Mouse (Mus musculus): ENCODE measurements around the gene Fcgr3. TPM values are rescaled to one million over a fixed set of nuclear protein-coding genes. Genes with fewer than 3 reads are reported as not detected.
"Not testable (repeated sequence)": the region's sequence is repeated elsewhere in the genome, so short reads cannot be mapped to it uniquely, and the experiment has no call there.

Gene Fcgr3
- polyA plus RNA-seq, 1 experiment from 2014 or later: 13.9 TPM

GRCm38 (mm10) chr1:171089891-171090290 is 25.2 kb upstream of the Fcgr3 start:
- Histone ChIP-seq H3K4me3 (ENCODE audit: low read depth, low read length) (no peak overlapping the region), H3K9me3 (ENCODE audit: control insufficient read depth) (no peaks in the 10 kb centered on the region), H3K4me2 (replicated peaks; ENCODE audit: low read depth) (no peak overlapping the region), H3K4me1 (replicated peaks; ENCODE audit: control insufficient read depth, insufficient read depth, low read length) (no peaks in the 10 kb centered on the region), H3K9ac (ENCODE audit: low read depth, low read length) (no peak overlapping the region), H3K36me3 (ENCODE audit: control insufficient read depth, insufficient read depth) (no peaks in the 10 kb centered on the region), H3K27ac (ENCODE audit: low read depth, low read length) (no peak overlapping the region), H3K27me3 (replicated peaks; ENCODE audit: control insufficient read depth, insufficient read depth, low read length) (peaks cover 5% of the 10 kb centered on the region; the same call in 1 of the 2 replicates)
- no peak for TF ChIP-seq CTCF (IDR thresholded peaks at IDR 0.05; ENCODE audit: low read depth)
- no peak for ATAC-seq
- 92% methylated on average over 1 of the region's 1 CpGs for WGBS

GRCm38 (mm10) chr1:171088237-171088869 is 23.6 kb upstream of the Fcgr3 start:
- H3K4me3 ChIP-seq (ENCODE audit: low read depth, low read length); H3K9me3 ChIP-seq (ENCODE audit: control insufficient read depth); H3K27me3 ChIP-seq (replicated peaks; ENCODE audit: control insufficient read depth, insufficient read depth, low read length); H3K36me3 ChIP-seq (ENCODE audit: control insufficient read depth, insufficient read depth); H3K4me1 ChIP-seq (replicated peaks; ENCODE audit: control insufficient read depth, insufficient read depth, low read length); H3K27ac ChIP-seq (ENCODE audit: low read depth, low read length); H3K9ac ChIP-seq (ENCODE audit: low read depth, low read length); ATAC-seq: not testable (repeated sequence)
- peak overlapping the region; percentile 21; the same call in 1 of the 2 replicates for H3K4me2 ChIP-seq (replicated peaks; ENCODE audit: low read depth)
- 3% methylated on average over 10 of the region's 10 CpGs for WGBS

GRCm38 (mm10) chr1:171085718-171086117 is 21.0 kb upstream of the Fcgr3 start:
- Histone ChIP-seq H3K36me3 (ENCODE audit: control insufficient read depth, insufficient read depth) (no peaks in the 10 kb centered on the region), H3K9me3 (ENCODE audit: control insufficient read depth) (no peaks in the 10 kb centered on the region), H3K27me3 (replicated peaks; ENCODE audit: control insufficient read depth, insufficient read depth, low read length) (peaks cover 7% of the 10 kb centered on the region; the same call in 1 of the 2 replicates), H3K4me1 (replicated peaks; ENCODE audit: control insufficient read depth, insufficient read depth, low read length) (no peaks in the 10 kb centered on the region), H3K9ac (ENCODE audit: low read depth, low read length) (no peak overlapping the region), H3K27ac (ENCODE audit: low read depth, low read length) (no peak overlapping the region), H3K4me3 (ENCODE audit: low read depth, low read length) (peak overlapping the region; percentile 36), H3K4me2 (replicated peaks; ENCODE audit: low read depth) (peak overlapping the region; percentile 65)
- no peak for TF ChIP-seq CTCF (IDR thresholded peaks at IDR 0.05; ENCODE audit: low read depth)
- 1% methylated on average over 26 of the region's 26 CpGs for WGBS
- no peak for ATAC-seq

- H3K27me3 ChIP-seq (replicated peaks; ENCODE audit: control insufficient read depth, insufficient read depth, low read length): peaks cover 11% of the 10 kb centered on the region; the same call in 1 of the 2 replicates
- H3K4me3 ChIP-seq (ENCODE audit: low read depth, low read length); H3K36me3 ChIP-seq (ENCODE audit: control insufficient read depth, insufficient read depth); H3K4me1 ChIP-seq (replicated peaks; ENCODE audit: control insufficient read depth, insufficient read depth, low read length); H3K9ac ChIP-seq (ENCODE audit: low read depth, low read length); H3K9me3 ChIP-seq (ENCODE audit: control insufficient read depth); H3K4me2 ChIP-seq (replicated peaks; ENCODE audit: low read depth); H3K27ac ChIP-seq (ENCODE audit: low read depth, low read length): not testable (repeated sequence)
- ATAC-seq: peak; percentile 1; the same call in 1 of the 2 replicates
- WGBS: 35% methylated on average over 9 of the region's 17 CpGs
Observed at GRCm38 (mm10) chr1:171081512-171082231, 16.9 kb upstream of the Fcgr3 start.

GRCm38 (mm10) chr1:171079825-171080224 is 15.1 kb upstream of the Fcgr3 start:
- WGBS: no CpG with 5 or more reads among the region's 43 CpGs
- not testable (repeated sequence) for H3K27ac ChIP-seq (ENCODE audit: low read depth, low read length); H3K27me3 ChIP-seq (replicated peaks; ENCODE audit: control insufficient read depth, insufficient read depth, low read length); H3K4me1 ChIP-seq (replicated peaks; ENCODE audit: control insufficient read depth, insufficient read depth, low read length); H3K36me3 ChIP-seq (ENCODE audit: control insufficient read depth, insufficient read depth); H3K9ac ChIP-seq (ENCODE audit: low read depth, low read length); H3K4me2 ChIP-seq (replicated peaks; ENCODE audit: low read depth); H3K4me3 ChIP-seq (ENCODE audit: low read depth, low read length); H3K9me3 ChIP-seq (ENCODE audit: control insufficient read depth)
- peak; percentile 52 for ATAC-seq

- H3K27me3 ChIP-seq (replicated peaks; ENCODE audit: control insufficient read depth, insufficient read depth, low read length); H3K4me2 ChIP-seq (replicated peaks; ENCODE audit: low read depth); H3K9me3 ChIP-seq (ENCODE audit: control insufficient read depth); H3K4me3 ChIP-seq (ENCODE audit: low read depth, low read length); H3K9ac ChIP-seq (ENCODE audit: low read depth, low read length); H3K27ac ChIP-seq (ENCODE audit: low read depth, low read length); H3K4me1 ChIP-seq (replicated peaks; ENCODE audit: control insufficient read depth, insufficient read depth, low read length); H3K36me3 ChIP-seq (ENCODE audit: control insufficient read depth, insufficient read depth): not testable (repeated sequence)
- ATAC-seq: peak; percentile 66
- WGBS: no CpG with 5 or more reads among the region's 35 CpGs
Observed at GRCm38 (mm10) chr1:171079345-171079744, 14.6 kb upstream of the Fcgr3 start.

GRCm38 (mm10) chr1:171078419-171078818 is 13.7 kb upstream of the Fcgr3 start:
- not testable (repeated sequence) for H3K9ac ChIP-seq (ENCODE audit: low read depth, low read length); H3K36me3 ChIP-seq (ENCODE audit: control insufficient read depth, insufficient read depth); H3K4me3 ChIP-seq (ENCODE audit: low read depth, low read length); H3K27ac ChIP-seq (ENCODE audit: low read depth, low read length); H3K4me1 ChIP-seq (replicated peaks; ENCODE audit: control insufficient read depth, insufficient read depth, low read length); ATAC-seq; H3K9me3 ChIP-seq (ENCODE audit: control insufficient read depth)
- 22% methylated on average over 11 of the region's 12 CpGs for WGBS
- peak overlapping the region; percentile 4; the same call in 1 of the 2 replicates for H3K4me2 ChIP-seq (replicated peaks; ENCODE audit: low read depth)
- H3K27me3 ChIP-seq (replicated peaks; ENCODE audit: control insufficient read depth, insufficient read depth, low read length): peaks cover 13% of the 10 kb centered on the region; the same call in 1 of the 2 replicates
